Mouse (Mus musculus) heart, adult 2 months (tissue): ENCODE data around the gene Ttll10.

Source experiments
- CTCF ChIP-seq: fragments of 200-600 bp; IDR thresholded peaks from 2 replicates; pipeline ENCODE4 v1.8.1; 2022; ENCODE audit warnings: antibody characterized with exemption, mild to moderate bottlenecking, moderate library complexity
- EP300 ChIP-seq: fragments of 200-500 bp; IDR thresholded peaks from 2 replicates; pipeline ENCODE4 v1.6.1; 2011; ENCODE audit warnings: low read depth, low read length, control low read depth; ENCODE audit not compliant: insufficient read depth
- POLR2A ChIP-seq: fragments of 200-500 bp; IDR thresholded peaks from 2 replicates; pipeline ENCODE4 v1.6.1; 2011; ENCODE audit warnings: mild to moderate bottlenecking, low read depth, low read length, control low read depth; ENCODE audit not compliant: insufficient read depth

- no peak for TF ChIP-seq POLR2A
- TF ChIP-seq CTCF, result no peak
- TF ChIP-seq EP300, result no peak
Observed at GRCm38 (mm10) chr4:156085256-156085655, 26.0 kb upstream of the Ttll10 start.
